Mouse (Mus musculus): ENCODE measurements around the gene Aff3.

The Aff3 gene

DNA sequence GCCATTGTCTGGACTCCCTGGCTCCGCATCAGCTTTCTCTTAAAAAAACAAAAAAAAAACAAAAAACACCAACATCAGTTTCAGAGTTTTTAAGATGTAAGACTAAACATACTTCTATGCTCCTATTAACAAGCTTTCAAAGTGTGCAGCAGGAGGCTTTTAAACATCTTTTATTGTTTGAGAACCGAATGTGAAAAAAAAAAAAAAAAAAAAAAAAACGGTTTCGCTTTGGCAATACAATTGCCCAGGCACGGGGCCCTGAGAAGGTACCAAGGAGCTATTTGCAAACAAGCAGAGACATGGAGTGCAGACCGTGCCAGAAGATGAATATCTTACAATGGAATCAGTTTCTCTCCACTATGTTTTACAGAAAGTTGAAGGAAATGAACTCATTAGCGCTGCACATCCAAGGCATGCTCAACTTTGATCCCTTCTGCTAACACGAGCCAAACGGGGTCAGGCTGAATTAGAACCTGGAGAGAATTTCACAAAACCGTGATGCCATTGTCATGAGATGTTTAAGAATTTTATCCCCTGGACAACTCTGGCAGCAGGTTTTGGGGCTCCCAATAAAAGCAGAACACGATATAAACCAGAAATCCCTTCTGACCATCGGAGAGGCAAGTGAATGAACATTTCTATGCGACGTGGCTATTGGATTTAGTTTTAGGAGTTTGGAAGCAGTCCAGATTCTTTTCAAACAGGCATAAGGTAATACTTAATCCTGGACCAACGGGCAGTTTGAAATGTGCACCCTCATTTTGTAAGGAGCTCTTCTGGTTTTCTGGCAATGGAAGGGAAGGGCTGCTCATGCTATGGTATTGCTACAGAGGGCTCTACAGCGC is 344.4 kb downstream of the Aff3 start:
- no peak for DNase-seq (ENCODE audit: low spot score)

- DNase-seq (ENCODE audit: low spot score) = no peak
These were observed 346.1 kb downstream of the Aff3 start for GRCm38 (mm10) chr1:38318614-38319013.

DNA sequence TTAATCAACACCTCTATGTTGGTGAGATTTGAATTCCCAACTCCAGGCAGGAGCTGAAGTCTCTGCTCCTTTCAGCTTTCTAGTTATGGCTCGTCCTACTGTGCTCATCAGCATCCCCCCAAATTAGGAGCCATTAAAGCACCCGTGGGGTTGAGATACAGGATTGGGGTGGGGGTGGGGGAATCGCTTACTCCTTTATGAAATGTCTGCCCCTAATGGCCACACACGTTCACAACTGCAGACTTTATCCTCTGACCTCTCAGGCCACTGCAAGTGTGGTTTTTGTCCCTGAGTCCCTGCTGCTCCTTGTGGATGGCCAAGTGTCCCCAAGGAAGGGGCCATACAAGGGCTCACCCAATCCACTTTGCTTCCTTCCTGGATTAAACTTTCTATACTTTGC is 348.8 kb downstream of the Aff3 start:
- DNase-seq (ENCODE audit: low spot score) = no peak

DNA sequence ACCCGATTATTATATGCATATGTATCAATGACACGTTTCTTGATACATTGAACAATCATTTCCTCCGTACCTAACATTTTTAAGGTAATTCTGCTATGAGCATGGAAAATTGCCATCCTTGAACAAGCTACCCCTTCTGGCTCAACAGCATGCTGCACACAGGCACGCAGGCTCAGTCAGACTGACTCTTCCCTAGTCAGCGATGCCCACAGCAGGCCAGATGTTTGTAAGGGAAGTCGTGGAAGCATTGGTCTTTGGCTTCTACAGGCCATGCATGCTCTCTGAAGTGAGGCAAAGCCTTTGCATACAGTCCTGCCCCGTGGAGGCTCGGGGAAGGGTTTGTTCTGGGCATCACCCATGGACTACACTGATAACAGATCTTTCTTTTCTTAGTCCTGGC is 354.3 kb downstream of the Aff3 start:
- no peak for DNase-seq (ENCODE audit: low spot score)

GRCm38 (mm10) chr1:38310076-38310475 is 354.7 kb downstream of the Aff3 start:
- no peak for DNase-seq (ENCODE audit: low spot score)

DNA sequence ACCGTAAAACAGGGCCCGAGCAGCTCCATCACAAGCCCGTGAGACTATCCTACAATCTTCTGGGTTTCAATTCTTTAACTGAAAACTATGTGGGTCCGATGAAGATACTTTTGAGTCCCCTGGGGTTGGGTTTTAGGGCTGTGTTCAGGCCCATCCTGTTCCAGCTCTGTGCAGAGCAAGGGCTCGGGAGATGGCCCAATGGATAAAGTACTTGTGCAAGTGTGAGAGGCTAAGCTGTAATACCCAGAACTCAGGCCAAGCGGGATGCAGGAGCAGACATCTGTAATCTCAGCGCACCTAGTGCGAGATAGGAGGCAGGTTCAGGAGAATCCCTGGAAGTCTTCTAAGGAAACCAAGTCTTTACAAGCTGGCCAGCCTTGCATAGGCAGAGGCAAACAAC is 355.4 kb downstream of the Aff3 start:
- no peak for DNase-seq (ENCODE audit: low spot score)

GRCm38 (mm10) chr1:38308705-38308996 is 356.1 kb downstream of the Aff3 start:
- DNase-seq (ENCODE audit: low spot score) = no peak

GRCm38 (mm10) chr1:38307821-38308704 is 356.7 kb downstream of the Aff3 start:
- DNase-seq (ENCODE audit: low spot score) = no peak

GRCm38 (mm10) chr1:38307234-38307633 is 357.5 kb downstream of the Aff3 start:
- no peak for DNase-seq (ENCODE audit: low spot score)

DNA sequence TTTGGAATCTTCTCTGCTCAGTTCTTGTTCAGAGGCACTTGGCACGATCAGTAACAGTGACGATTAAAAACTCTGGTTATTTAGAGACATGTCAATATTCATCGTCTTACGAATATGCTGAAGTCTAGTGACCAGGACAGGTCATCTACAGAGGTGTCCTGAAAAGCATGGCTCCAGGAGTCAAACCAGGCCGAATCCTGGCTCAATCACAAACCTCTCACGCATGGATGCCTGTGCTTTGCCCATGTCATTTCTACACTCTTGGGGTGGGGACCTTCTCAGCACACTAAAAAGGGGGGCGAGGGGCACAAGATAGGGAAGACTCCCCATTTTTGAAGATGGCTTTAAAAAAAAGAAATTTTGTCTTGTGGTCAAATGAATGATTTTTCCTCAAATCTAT is 358.6 kb downstream of the Aff3 start:
- DNase-seq (ENCODE audit: low spot score) = no peak

- no peak for DNase-seq (ENCODE audit: low spot score)
These were observed 360.4 kb downstream of the Aff3 start for GRCm38 (mm10) chr1:38304376-38304775.

GRCm38 (mm10) chr1:38298291-38298690 is 366.5 kb downstream of the Aff3 start:
- no peak for DNase-seq (ENCODE audit: low spot score)

DNA sequence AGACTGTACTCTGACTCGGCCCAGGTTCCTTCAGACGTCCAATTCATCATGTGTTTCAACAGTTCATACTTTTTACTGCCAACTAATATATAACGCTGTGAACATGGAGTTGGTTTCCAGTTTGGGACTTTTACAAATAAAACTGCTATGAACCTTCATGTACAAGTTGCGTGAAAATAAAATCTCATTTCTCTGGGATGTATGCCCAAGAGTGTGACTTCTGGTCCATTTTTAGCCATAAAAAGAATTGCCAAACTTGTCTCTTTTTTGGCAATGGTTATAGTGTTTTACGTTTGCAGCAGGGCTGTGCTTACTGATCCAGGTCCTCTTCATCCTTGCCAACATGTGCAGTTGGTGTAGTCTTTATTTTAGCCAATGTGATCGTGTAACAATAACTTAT is 369.8 kb downstream of the Aff3 start:
- no peak for DNase-seq (ENCODE audit: low spot score)

DNA sequence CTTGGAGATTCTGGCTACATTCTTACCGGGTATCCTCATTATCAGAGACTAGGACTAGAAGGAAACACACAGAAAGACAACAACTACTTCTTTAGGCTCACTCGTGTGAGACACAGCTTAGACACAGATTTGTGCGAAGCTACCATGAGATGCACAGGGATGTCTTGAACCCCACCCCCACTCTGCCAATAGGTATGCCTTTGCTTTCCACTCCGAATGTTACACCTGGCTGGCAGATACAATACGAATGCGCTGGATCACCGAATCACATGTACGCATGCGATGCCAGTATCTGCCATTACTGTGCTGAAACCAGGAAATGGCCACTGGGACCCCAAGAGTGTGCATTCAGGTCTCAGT is 370.4 kb downstream of the Aff3 start:
- DNase-seq (ENCODE audit: low spot score) = no peak

- DNase-seq (ENCODE audit: low spot score) = no peak
These were observed 371.0 kb downstream of the Aff3 start for GRCm38 (mm10) chr1:38293671-38294335.

- DNase-seq (ENCODE audit: low spot score) = no peak
These were observed 371.9 kb downstream of the Aff3 start for GRCm38 (mm10) chr1:38292851-38293250.

GRCm38 (mm10) chr1:38291915-38292314 is 372.8 kb downstream of the Aff3 start:
- no peak for DNase-seq (ENCODE audit: low spot score)

- no peak for DNase-seq (ENCODE audit: low spot score)
These were observed 373.3 kb downstream of the Aff3 start for GRCm38 (mm10) chr1:38291497-38291896.

DNA sequence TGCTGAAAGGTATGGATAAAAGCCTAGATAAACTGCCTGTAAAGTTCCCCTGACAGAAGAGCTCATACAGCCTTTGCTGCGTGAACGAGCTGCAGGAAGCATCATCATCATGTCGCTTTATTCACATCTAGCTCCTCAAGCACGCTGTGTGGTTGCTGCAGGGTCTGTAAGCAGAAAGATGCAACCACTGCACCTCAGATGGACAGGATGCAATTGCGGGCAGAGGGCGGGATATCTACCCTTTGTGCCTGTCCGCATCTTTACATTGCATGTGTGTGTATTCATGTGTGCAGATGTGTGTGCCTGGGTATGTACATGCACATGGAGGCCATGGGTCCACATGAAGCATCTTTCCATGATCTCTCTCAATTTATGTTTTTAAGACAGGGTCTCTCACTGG is 373.9 kb downstream of the Aff3 start:
- no peak for DNase-seq (ENCODE audit: low spot score)

DNA sequence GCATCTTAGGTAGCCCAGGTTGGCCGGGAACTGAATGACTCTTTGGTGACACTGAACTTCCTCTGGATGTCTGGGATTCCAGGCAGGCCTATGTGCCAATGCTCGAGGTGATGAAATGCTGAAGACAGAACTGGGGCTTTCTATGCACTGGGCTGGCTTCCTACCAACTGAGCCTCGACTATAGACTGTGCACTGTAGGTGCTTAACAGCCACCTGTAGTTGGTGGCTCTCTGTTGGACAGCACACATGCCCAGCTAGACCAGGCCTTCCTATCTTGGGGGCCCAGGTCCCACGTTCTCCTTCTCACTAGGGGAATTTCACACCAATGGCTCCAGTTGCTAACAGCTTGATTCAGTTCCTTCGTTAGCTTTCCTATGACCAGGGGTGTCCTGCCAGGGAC is 374.9 kb downstream of the Aff3 start:
- no peak for DNase-seq (ENCODE audit: low spot score)

- no peak for DNase-seq (ENCODE audit: low spot score)
These were observed 376.0 kb downstream of the Aff3 start for GRCm38 (mm10) chr1:38288716-38289115.

DNA sequence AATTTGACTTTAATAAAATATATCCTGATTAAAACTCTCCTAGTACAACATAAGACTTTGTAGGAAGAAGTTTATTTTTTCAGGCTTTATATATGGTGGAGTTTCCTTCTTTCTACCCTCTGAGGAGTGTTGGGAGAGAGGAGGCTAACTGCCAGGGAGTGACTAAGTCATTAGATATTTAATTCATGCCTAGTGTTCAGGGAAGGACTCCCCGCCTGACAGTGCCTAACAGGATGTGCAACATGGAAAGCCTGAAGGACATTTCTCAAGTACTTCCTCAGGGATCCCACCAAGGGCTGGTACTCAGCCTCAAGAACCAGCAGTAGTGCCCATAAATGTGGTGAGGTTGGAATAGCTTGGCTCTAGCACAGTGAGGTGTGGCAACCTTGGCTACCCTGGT is 378.2 kb downstream of the Aff3 start:
- no peak for DNase-seq (ENCODE audit: low spot score)

DNA sequence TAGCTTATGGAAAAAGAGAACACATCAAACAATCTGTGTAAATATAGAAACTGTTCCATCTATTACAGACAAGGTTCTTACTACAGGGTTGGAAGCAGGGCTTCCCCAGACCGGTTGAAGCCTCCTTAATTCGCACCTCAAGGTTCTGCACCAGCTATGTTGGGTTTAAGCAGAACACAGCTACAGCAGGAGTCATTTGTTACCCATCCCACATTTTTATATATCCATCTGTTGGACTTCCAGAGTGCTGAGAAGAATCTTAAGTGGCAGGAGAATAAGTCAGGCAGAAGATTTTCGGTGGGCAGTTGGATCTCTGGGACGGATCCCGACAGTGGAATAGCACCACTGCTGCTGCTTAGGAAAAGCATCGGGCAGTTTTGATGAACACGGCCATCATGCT is 384.2 kb downstream of the Aff3 start:
- DNase-seq (ENCODE audit: low spot score) = no peak

Measured in MN1 (cell line).